Mouse (Mus musculus) inflammation-experienced regulatory T-cells, adult 16 weeks (primary cell): ENCODE results near the gene Lin52. TPM values are rescaled to one million over a fixed set of nuclear protein-coding genes. Genes with fewer than 3 reads are reported as not detected.

Source experiments
- polyA plus RNA-seq: library from polyadenylated mRNA; unstranded; fragments of 100-300 nt; shearing (Covaris generic); gene quantifications from one replicate; pipeline ENCODE4 v1.2.1, GENCODE M21; 2017

The Lin52 gene
- 25.9 TPM for polyA plus RNA-seq

DNA sequence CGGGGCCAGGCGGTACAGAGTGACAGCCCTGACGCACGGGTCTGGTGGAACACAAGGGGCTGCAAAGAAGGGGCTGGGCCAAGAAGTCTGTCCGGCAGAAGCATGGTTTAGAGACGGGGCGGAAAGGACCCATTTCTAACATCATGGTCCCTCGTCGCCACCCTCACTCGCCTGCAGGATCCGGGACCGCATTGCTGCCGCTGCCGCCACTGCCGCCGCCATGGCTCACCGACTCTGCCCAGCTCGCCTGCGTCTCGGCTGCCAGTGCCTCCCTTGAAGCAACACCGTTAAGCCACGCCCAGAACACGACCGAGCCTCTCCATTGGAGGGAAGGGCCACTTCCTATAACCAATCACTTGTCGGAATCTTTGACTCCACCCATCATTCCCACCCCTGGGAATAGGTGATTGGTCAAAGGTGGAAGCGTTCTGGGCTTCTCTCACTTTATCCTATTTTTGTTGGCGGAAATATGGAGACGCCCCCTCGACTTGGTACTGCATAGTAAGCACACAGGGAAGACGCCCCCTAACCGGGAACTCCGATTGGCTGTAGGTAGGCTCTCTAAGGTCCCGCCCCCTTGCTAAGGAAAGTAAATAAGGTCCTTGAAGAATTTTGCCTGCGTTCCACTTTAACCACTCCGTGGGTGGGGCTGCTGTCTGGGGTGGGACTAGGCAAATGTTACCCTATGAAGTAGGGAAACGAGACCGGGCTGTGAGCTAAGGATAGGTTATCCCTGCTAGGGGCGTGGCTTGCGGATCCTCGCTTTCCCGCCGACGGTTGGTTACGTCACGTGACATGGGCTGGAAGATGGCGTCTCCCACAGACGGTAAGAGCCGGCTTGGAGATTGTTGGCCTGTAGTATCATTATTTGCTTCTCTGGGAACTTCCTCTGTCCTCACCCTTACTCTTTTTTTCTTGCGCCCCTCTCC lies at the start of gene Lin52, which contains the start of gene Aldh6a1:
TSS of gene Lin52 (plus strand) at position 705 of the 929 bp plus-strand sequence.
TSS of gene Aldh6a1 (minus strand) at position 287 of the 929 bp plus-strand sequence.

GRCm38 (mm10) chr12:84408819-84409507 lies 42.3 kb upstream of the Lin52 start, which contains the start of the genes Entpd5 and Bbof1:
TSS of gene Entpd5 (minus strand) at chr12:84409029.
TSS of gene Bbof1 (plus strand) at chr12:84409071.

DNA sequence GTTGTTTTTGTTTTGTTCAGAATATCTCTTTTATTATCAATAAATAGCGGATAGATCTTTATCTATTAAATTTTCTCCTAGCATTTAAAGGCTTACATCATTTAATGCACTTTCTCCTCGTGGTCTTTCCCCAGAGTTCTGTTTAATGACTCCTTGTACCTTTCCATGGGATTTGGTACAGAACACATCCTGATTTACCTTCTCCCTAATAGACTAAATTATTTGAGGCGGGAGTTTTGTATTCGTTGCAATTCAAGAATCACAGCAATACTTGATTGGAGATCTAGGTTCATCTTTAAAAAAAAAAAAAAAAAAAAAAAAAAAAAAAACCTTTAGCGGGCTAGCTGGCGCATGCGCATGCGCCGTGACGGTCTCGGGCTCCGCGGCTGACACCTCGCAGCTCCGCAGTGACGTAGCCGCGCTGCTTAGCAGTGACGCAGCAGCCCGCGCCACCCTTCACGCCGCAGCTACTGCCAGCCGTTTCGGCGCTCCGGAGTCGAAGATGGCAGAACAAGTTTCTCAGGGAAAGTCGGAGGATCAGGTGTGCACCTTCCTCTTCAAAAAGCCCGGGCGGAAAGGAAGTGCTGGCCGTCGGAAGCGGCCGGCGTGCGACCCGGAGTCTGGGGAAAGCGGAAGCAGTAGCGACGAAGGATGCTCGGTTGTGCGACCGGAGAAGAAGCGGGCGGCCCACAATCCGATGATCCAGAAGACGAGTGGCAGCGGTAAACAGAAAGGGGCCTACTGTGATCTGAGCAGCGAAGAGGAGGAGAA lies 34.2 kb upstream of the Lin52 start, which contains the start of gene Rnf113a2:
TSS of gene Rnf113a2 (plus strand) at position 363 of the 771 bp plus-strand sequence.

GRCm38 (mm10) chr12:84569336-84569970 lies 118.2 kb downstream of the Lin52 start, which contains the start of gene Vsx2:
TSS of gene Vsx2 (plus strand) at chr12:84569762.

Other genes with a start within 250 kb of the Lin52 start
- 32.9 TPM for gene Elmsan1, start 232.5 kb upstream of the Lin52 start, polyA plus RNA-seq
- gene Ptgr2, start 166.2 kb upstream of the Lin52 start, polyA plus RNA-seq: 39.0 TPM
- 74.8 TPM for gene Zfp410, start 134.6 kb upstream of the Lin52 start, polyA plus RNA-seq
- gene Coq6, start 89.8 kb upstream of the Lin52 start, polyA plus RNA-seq: 28.1 TPM
- 0.91 TPM for gene Fam161b, start 89.6 kb upstream of the Lin52 start, polyA plus RNA-seq
- 61.3 TPM for gene Entpd5, start 42.4 kb upstream of the Lin52 start, polyA plus RNA-seq
- gene Bbof1, start 42.4 kb upstream of the Lin52 start, polyA plus RNA-seq: 0.88 TPM
- gene Rnf113a2, start 34.2 kb upstream of the Lin52 start, polyA plus RNA-seq: 36.0 TPM
- gene Aldh6a1, start 418 bp upstream of the Lin52 start, polyA plus RNA-seq: 27.6 TPM
- not detected for gene Vsx2, start 118.3 kb downstream of the Lin52 start, polyA plus RNA-seq
- 29.4 TPM for gene Abcd4, start 166.0 kb downstream of the Lin52 start, polyA plus RNA-seq
- gene Vrtn, start 189.6 kb downstream of the Lin52 start, polyA plus RNA-seq: not detected
- not detected for gene Syndig1l, start 247.4 kb downstream of the Lin52 start, polyA plus RNA-seq